Mouse (Mus musculus) MEL (cell line): Measurements from ENCODE around the gene Atxn10.

Experiments
- EP300 ChIP-seq, 2 experiments: IDR thresholded peaks; 2 replicates each; pipeline ENCODE4 v1.6.1; 2011; ENCODE audit warnings: improper control_type of control experiment in 2 of 2, low read length in 2 of 2, low read depth in 1 of 2, mild to moderate bottlenecking in 1 of 2
- MAX ChIP-seq: IDR thresholded peaks from 2 replicates; pipeline ENCODE4 v1.6.1; 2011; ENCODE audit warnings: low read length, improper control_type of control experiment
- MAZ ChIP-seq: IDR thresholded peaks from 2 replicates; pipeline ENCODE4 v1.6.1; 2012; ENCODE audit warnings: low read depth, mild to moderate bottlenecking, inconsistent platforms, low read length, improper control_type of control experiment
- NELFE ChIP-seq: IDR thresholded peaks from 2 replicates; pipeline ENCODE4 v1.6.1; 2011; ENCODE audit warnings: low read depth, low read length, improper control_type of control experiment
- USF1 ChIP-seq: IDR thresholded peaks from 2 replicates; pipeline ENCODE4 v1.6.1; 2014; ENCODE audit warnings: low read depth, mild to moderate bottlenecking, inconsistent platforms, low read length, improper control_type of control experiment, moderate library complexity
- ZNF384 ChIP-seq: IDR thresholded peaks from 2 replicates; pipeline ENCODE4 v1.6.1; 2012; ENCODE audit warnings: low read depth, mild to moderate bottlenecking, inconsistent platforms, low read length, improper control_type of control experiment

DNA sequence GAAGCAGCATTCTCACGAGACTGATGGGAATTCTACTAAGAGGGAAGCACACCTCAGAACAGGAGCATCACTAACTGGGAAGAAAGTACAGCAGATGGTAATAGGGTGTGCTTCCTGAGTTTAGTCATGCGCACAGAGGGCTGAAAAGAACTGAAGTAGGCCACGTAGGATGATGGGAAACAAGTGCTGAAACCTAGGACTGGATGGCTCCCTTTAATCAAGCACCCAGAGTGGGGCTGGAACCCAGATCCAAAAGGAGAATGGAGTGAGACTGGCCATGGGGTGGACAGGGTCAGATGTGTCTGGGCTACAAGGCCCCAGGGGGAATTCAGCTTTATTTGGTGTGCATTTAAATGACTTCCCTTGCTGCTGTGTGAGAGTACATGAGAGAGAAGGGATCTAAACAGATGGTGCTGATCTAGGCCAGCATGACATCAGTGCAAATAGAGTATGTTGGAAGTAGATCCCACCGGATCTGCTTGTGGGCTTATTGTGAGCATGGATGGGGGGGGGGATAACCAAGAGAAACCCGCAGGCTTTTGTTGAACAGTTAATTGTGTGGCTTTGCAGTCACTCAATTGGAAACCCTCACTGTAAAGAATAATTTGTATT is 130.5 kb downstream of the Atxn10 start:
- TF ChIP-seq USF1: no peak
- TF ChIP-seq EP300 (IDR thresholded peaks at IDR 0.05; ENCODE audit: low read depth in 1 of 2, low read length in 2 of 2): no peak
- TF ChIP-seq MAZ: no peak
- TF ChIP-seq ZNF384: no peak
- TF ChIP-seq NELFE: no peak
- no peak for TF ChIP-seq MAX
